Mouse (Mus musculus) forebrain, embryonic 14.5 days (tissue): ENCODE measurements at regions not wholly inside any gene's neighbourhood (a gene's known extent, or its start where the extent isn't known, plus 50 kb on each side); places are given as distances from the start of the nearest gene placed in this dataset.
"Not testable (repeated sequence)": the region's sequence is repeated elsewhere in the genome, so short reads cannot be mapped to it uniquely, and the experiment has no call there.

Experiments used
- ATAC-seq: fragments of 200-750 bp; cut with Nextera tagmentation; 2 replicates; pipeline ENCODE4 v1.8.0; 2017; ENCODE audit warnings: mild to moderate bottlenecking, moderate library complexity
- DNase-seq: peaks from one replicate; pipeline ENCODE4 v3.0.0-alpha.2; 2015; ENCODE audit warnings: low spot score
- H3K27ac ChIP-seq: fragments of 300-500 bp; sonication (generic); 2 replicates; pipeline ENCODE4 v1.5.1; 2014; ENCODE audit warnings: low read depth, mild to moderate bottlenecking, control low read depth, low read length, moderate library complexity
- H3K27me3 ChIP-seq: fragments of 300-500 bp; sonication (generic); replicated peaks from 2 replicates; pipeline ENCODE4 v1.6.1; 2014; ENCODE audit warnings: low read length, control low read depth, mixed read lengths; ENCODE audit not compliant: control insufficient read depth, insufficient read depth
- H3K36me3 ChIP-seq: fragments of 300-500 bp; sonication (generic); 2 replicates; pipeline ENCODE4 v1.6.1; 2014; ENCODE audit warnings: low read length, control low read depth; ENCODE audit not compliant: control insufficient read depth, insufficient read depth
- H3K4me1 ChIP-seq: fragments of 300-500 bp; sonication (generic); 2 replicates; pipeline ENCODE4 v1.6.1; 2014; ENCODE audit warnings: antibody characterized with exemption, low read length, control low read depth; ENCODE audit not compliant: control insufficient read depth, insufficient read depth
- H3K4me2 ChIP-seq: fragments of 300-500 bp; sonication (generic); 2 replicates; pipeline ENCODE4 v1.6.1; 2014; ENCODE audit warnings: mild to moderate bottlenecking, control low read depth, low read length
- H3K4me3 ChIP-seq: fragments of 300-500 bp; sonication (generic); 2 replicates; pipeline ENCODE4 v1.5.1; 2014; ENCODE audit warnings: low read depth, low read length, control low read depth
- H3K9ac ChIP-seq: fragments of 300-500 bp; sonication (generic); 2 replicates; pipeline ENCODE4 v1.6.1; 2014; ENCODE audit warnings: mild to moderate bottlenecking, low read length, control low read depth, moderate library complexity
- H3K9me3 ChIP-seq: fragments of 300-500 bp; sonication (generic); replicated peaks from 2 replicates; pipeline ENCODE4 v1.6.1; 2016; ENCODE audit warnings: low read length, control low read depth, mixed read lengths; ENCODE audit not compliant: control insufficient read depth
- WGBS: fragments of 180-500 bp; shearing (Covaris S2); extraction: QIAGEN DNeasy Blood & Tissue Kit; methylation state at CpG from one replicate; pipeline ENCODE4 v1.1.7; 2014; 5-methylcytosine and 5-hydroxymethylcytosine counted together

- WGBS, result 16% methylated on average over 7 of the region's 7 CpGs
Measured at GRCm38 (mm10) chr17:4541020-4541743, 452.9 kb upstream of the Arid1b start.

GRCm38 (mm10) chr17:4546579-4546978 is 447.6 kb upstream of the Arid1b start:
- ATAC-seq, result no peak
- Histone ChIP-seq H3K27ac (no peak overlapping the region), H3K9me3 (no peaks in the 10 kb centered on the region), H3K4me2 (no peak overlapping the region), H3K4me3 (no peak overlapping the region), H3K4me1 (no peaks in the 10 kb centered on the region), H3K9ac (no peak overlapping the region), H3K36me3 (no peaks in the 10 kb centered on the region), H3K27me3 (no peaks in the 10 kb centered on the region)
- DNase-seq, result no peak
- WGBS, result 64% methylated on average over 2 of the region's 2 CpGs

More at GRCm38 (mm10) chr17:4541020-4541743, 452.9 kb upstream of the Arid1b start:
- Histone ChIP-seq H3K27ac (no peak overlapping the region), H3K9ac (no peak overlapping the region), H3K9me3 (no peaks in the 10 kb centered on the region), H3K4me1 (peaks cover 7% of the 10 kb centered on the region; the same call in 1 of the 2 replicates), H3K4me3 (no peak overlapping the region), H3K36me3 (no peaks in the 10 kb centered on the region), H3K27me3 (no peaks in the 10 kb centered on the region), H3K4me2 (no peak overlapping the region)
- peak; percentile 73 for DNase-seq
- peak; percentile 81 for ATAC-seq

GRCm38 (mm10) chr17:4553026-4553425 is 441.1 kb upstream of the Arid1b start:
- not testable (repeated sequence) for H3K4me2 ChIP-seq, H3K36me3 ChIP-seq, ATAC-seq, H3K27me3 ChIP-seq, DNase-seq, H3K4me1 ChIP-seq, H3K4me3 ChIP-seq, H3K9me3 ChIP-seq, H3K27ac ChIP-seq, H3K9ac ChIP-seq
- WGBS, result 84% methylated on average over 4 of the region's 4 CpGs

GRCm38 (mm10) chr17:4563641-4564040 is 430.5 kb upstream of the Arid1b start:
- DNase-seq, result peak; percentile 28
- no peak for ATAC-seq
- 58% methylated on average over 3 of the region's 3 CpGs for WGBS

GRCm38 (mm10) chr17:4576883-4577282 is 417.2 kb upstream of the Arid1b start:
- DNase-seq (no peak), ATAC-seq (no peak)
- Histone ChIP-seq H3K27me3 (no peaks in the 10 kb centered on the region), H3K9me3 (no peaks in the 10 kb centered on the region), H3K27ac (no peak overlapping the region), H3K36me3 (no peaks in the 10 kb centered on the region), H3K4me2 (no peak overlapping the region), H3K4me1 (no peaks in the 10 kb centered on the region), H3K4me3 (no peak overlapping the region), H3K9ac (no peak overlapping the region)
- WGBS, result 73% methylated on average over 5 of the region's 5 CpGs

More at GRCm38 (mm10) chr17:4563641-4564040, 430.5 kb upstream of the Arid1b start:
- H3K27me3 ChIP-seq, result no peaks in the 10 kb centered on the region
- H3K36me3 ChIP-seq, result no peaks in the 10 kb centered on the region
- H3K4me1 ChIP-seq, result no peaks in the 10 kb centered on the region
- no peaks in the 10 kb centered on the region for H3K9me3 ChIP-seq
- H3K9ac ChIP-seq, result no peak overlapping the region
- H3K4me2 ChIP-seq, result no peak overlapping the region
- no peak overlapping the region for H3K4me3 ChIP-seq
- no peak overlapping the region for H3K27ac ChIP-seq

GRCm38 (mm10) chr17:4581851-4582250 is 412.3 kb upstream of the Arid1b start:
- DNase-seq (no peak), ATAC-seq (no peak)
- no peaks in the 10 kb centered on the region for H3K9me3 ChIP-seq
- H3K36me3 ChIP-seq, result no peaks in the 10 kb centered on the region
- no peak overlapping the region for H3K4me3 ChIP-seq
- no peaks in the 10 kb centered on the region for H3K4me1 ChIP-seq
- no peaks in the 10 kb centered on the region for H3K27me3 ChIP-seq
- 86% methylated on average over 11 of the region's 11 CpGs for WGBS
- no peak overlapping the region for H3K27ac ChIP-seq
- H3K9ac ChIP-seq, result no peak overlapping the region
- no peak overlapping the region for H3K4me2 ChIP-seq

GRCm38 (mm10) chr17:4610481-4610880 is 383.7 kb upstream of the Arid1b start:
- Histone ChIP-seq H3K9me3 (no peaks in the 10 kb centered on the region), H3K9ac (no peak overlapping the region), H3K36me3 (no peaks in the 10 kb centered on the region), H3K4me3 (no peak overlapping the region), H3K27me3 (no peaks in the 10 kb centered on the region), H3K27ac (no peak overlapping the region), H3K4me1 (no peaks in the 10 kb centered on the region), H3K4me2 (no peak overlapping the region)
- 91% methylated on average over 8 of the region's 8 CpGs for WGBS
- ATAC-seq (no peak), DNase-seq (no peak)

GRCm38 (mm10) chr17:4610993-4611392 is 383.1 kb upstream of the Arid1b start:
- no peak overlapping the region for H3K4me2 ChIP-seq
- WGBS, result 89% methylated on average over 5 of the region's 5 CpGs
- ATAC-seq, result no peak

GRCm38 (mm10) chr17:4611711-4612110 is 382.4 kb upstream of the Arid1b start:
- Histone ChIP-seq H3K4me1 (no peaks in the 10 kb centered on the region), H3K27ac (no peak overlapping the region), H3K4me3 (no peak overlapping the region), H3K4me2 (no peak overlapping the region), H3K27me3 (no peaks in the 10 kb centered on the region), H3K36me3 (no peaks in the 10 kb centered on the region), H3K9me3 (no peaks in the 10 kb centered on the region), H3K9ac (no peak overlapping the region)
- DNase-seq (no peak), ATAC-seq (no peak)
- 86% methylated on average over 2 of the region's 2 CpGs for WGBS

More at GRCm38 (mm10) chr17:4610993-4611392, 383.1 kb upstream of the Arid1b start:
- no peak for DNase-seq
- no peak overlapping the region for H3K4me3 ChIP-seq
- no peaks in the 10 kb centered on the region for H3K4me1 ChIP-seq
- no peaks in the 10 kb centered on the region for H3K9me3 ChIP-seq
- no peaks in the 10 kb centered on the region for H3K36me3 ChIP-seq
- H3K9ac ChIP-seq, result no peak overlapping the region
- no peak overlapping the region for H3K27ac ChIP-seq
- H3K27me3 ChIP-seq, result no peaks in the 10 kb centered on the region
